Mouse (Mus musculus): Measurements from ENCODE around the gene Gm28269. TPM values are rescaled to one million over a fixed set of nuclear protein-coding genes. Genes with fewer than 3 reads are reported as not detected.

Gm28269 gene
- polyA plus RNA-seq (2014; fragmentation: Nextera tagmentation; extraction: Ambion mirVana), result not detected in 2 replicates

- DNase-seq (ENCODE audit: low spot score) (no peak), ATAC-seq (replicated peaks; ENCODE audit: low FRiP score, low TSS enrichment, low read depth) (no peak)
- H3K27me3 ChIP-seq (replicated peaks; ENCODE audit: control insufficient read depth, insufficient read depth, low read length), result no peaks in the 10 kb centered on the region
- no peaks in the 10 kb centered on the region for H3K4me1 ChIP-seq (replicated peaks; ENCODE audit: control insufficient read depth, insufficient read depth, low read length)
- H3K4me3 ChIP-seq (ENCODE audit: low read depth, low read length), result no peak within 1 kb of the TSS
- H3K4me2 ChIP-seq (ENCODE audit: low read length), result no peak within 1 kb of the TSS
- H3K27ac ChIP-seq (ENCODE audit: low read depth), result no peak within 1 kb of the TSS
- H3K9ac ChIP-seq (ENCODE audit: low read length), result no peak within 1 kb of the TSS
- no peaks in the 10 kb centered on the region for H3K36me3 ChIP-seq (ENCODE audit: control insufficient read depth, insufficient read depth, low read length)
- no peaks in the 10 kb centered on the region for H3K9me3 ChIP-seq (ENCODE audit: control insufficient read depth, low read length)
These were observed at the start of gene Gm28269 for GRCm38 (mm10) chrX:21744997-21745396. Gm28269 (minus strand) TSS chrX:21745097.

- H3K9ac ChIP-seq (ENCODE audit: low read length), result no peak overlapping the region
These were observed 28.0 kb downstream of the Gm28269 start for GRCm38 (mm10) chrX:21716885-21717284.

GRCm38 (mm10) chrX:21715293-21715692, 29.6 kb downstream of the Gm28269 start:
- no peak for DNase-seq (ENCODE audit: low spot score)
- WGBS, result 52% methylated on average over 5 of the region's 5 CpGs
- Histone ChIP-seq H3K27me3 (replicated peaks; ENCODE audit: control insufficient read depth, insufficient read depth, low read length) (no peaks in the 10 kb centered on the region), H3K9ac (ENCODE audit: low read length) (no peak overlapping the region), H3K4me3 (ENCODE audit: low read depth, low read length) (no peak overlapping the region), H3K4me2 (ENCODE audit: low read length) (no peak overlapping the region), H3K36me3 (ENCODE audit: control insufficient read depth, insufficient read depth, low read length) (no peaks in the 10 kb centered on the region), H3K27ac (ENCODE audit: low read depth) (no peak overlapping the region), H3K4me1 (replicated peaks; ENCODE audit: control insufficient read depth, insufficient read depth, low read length) (no peaks in the 10 kb centered on the region), H3K9me3 (ENCODE audit: control insufficient read depth, low read length) (no peaks in the 10 kb centered on the region)
- ATAC-seq (replicated peaks; ENCODE audit: low FRiP score, low TSS enrichment, low read depth), result no peak

More at GRCm38 (mm10) chrX:21716885-21717284, 28.0 kb downstream of the Gm28269 start:
- no peaks in the 10 kb centered on the region for H3K36me3 ChIP-seq (ENCODE audit: control insufficient read depth, insufficient read depth, low read length)
- no peak overlapping the region for H3K4me2 ChIP-seq (ENCODE audit: low read length)
- no peaks in the 10 kb centered on the region for H3K9me3 ChIP-seq (ENCODE audit: control insufficient read depth, low read length)
- no peaks in the 10 kb centered on the region for H3K27me3 ChIP-seq (replicated peaks; ENCODE audit: control insufficient read depth, insufficient read depth, low read length)
- ATAC-seq (replicated peaks; ENCODE audit: low FRiP score, low TSS enrichment, low read depth), result no peak
- no peak overlapping the region for H3K27ac ChIP-seq (ENCODE audit: low read depth)
- DNase-seq (ENCODE audit: low spot score), result no peak
- WGBS, result 88% methylated on average over 2 of the region's 2 CpGs
- no peak overlapping the region for H3K4me3 ChIP-seq (ENCODE audit: low read depth, low read length)
- H3K4me1 ChIP-seq (replicated peaks; ENCODE audit: control insufficient read depth, insufficient read depth, low read length), result no peaks in the 10 kb centered on the region

GRCm38 (mm10) chrX:21714829-21715228, 30.1 kb downstream of the Gm28269 start, which contains the start of gene Slc6a14:
Slc6a14 (plus strand) TSS chrX:21714896.
- Histone ChIP-seq H3K4me3 (ENCODE audit: low read depth, low read length) (no peak within 1 kb of the TSS), H3K27ac (ENCODE audit: low read depth) (no peak within 1 kb of the TSS), H3K36me3 (ENCODE audit: control insufficient read depth, insufficient read depth, low read length) (no peaks in the 10 kb centered on the region), H3K9me3 (ENCODE audit: control insufficient read depth, low read length) (no peaks in the 10 kb centered on the region), H3K4me1 (replicated peaks; ENCODE audit: control insufficient read depth, insufficient read depth, low read length) (no peaks in the 10 kb centered on the region), H3K9ac (ENCODE audit: low read length) (no peak within 1 kb of the TSS), H3K4me2 (ENCODE audit: low read length) (no peak within 1 kb of the TSS), H3K27me3 (replicated peaks; ENCODE audit: control insufficient read depth, insufficient read depth, low read length) (no peaks in the 10 kb centered on the region)
- ATAC-seq (replicated peaks; ENCODE audit: low FRiP score, low TSS enrichment, low read depth) (no peak), DNase-seq (ENCODE audit: low spot score) (peak; percentile 50)
- WGBS, result 63% methylated on average over 7 of the region's 7 CpGs

GRCm38 (mm10) chrX:21704470-21704869, 40.4 kb downstream of the Gm28269 start:
- no peaks in the 10 kb centered on the region for H3K36me3 ChIP-seq (ENCODE audit: control insufficient read depth, insufficient read depth, low read length)
- ATAC-seq (replicated peaks; ENCODE audit: low FRiP score, low TSS enrichment, low read depth), result no peak
- H3K9me3 ChIP-seq (ENCODE audit: control insufficient read depth, low read length), result no peaks in the 10 kb centered on the region
- no peak overlapping the region for H3K27ac ChIP-seq (ENCODE audit: low read depth)
- H3K27me3 ChIP-seq (replicated peaks; ENCODE audit: control insufficient read depth, insufficient read depth, low read length), result no peaks in the 10 kb centered on the region
- no peak overlapping the region for H3K4me3 ChIP-seq (ENCODE audit: low read depth, low read length)
- no peaks in the 10 kb centered on the region for H3K4me1 ChIP-seq (replicated peaks; ENCODE audit: control insufficient read depth, insufficient read depth, low read length)
- no peak overlapping the region for H3K4me2 ChIP-seq (ENCODE audit: low read length)
- DNase-seq (ENCODE audit: low spot score), result no peak
- WGBS, result 82% methylated on average over 1 of the region's 1 CpGs
- H3K9ac ChIP-seq (ENCODE audit: low read length), result no peak overlapping the region

- 81% methylated on average over 4 of the region's 4 CpGs for WGBS
- no peak overlapping the region for H3K27ac ChIP-seq (ENCODE audit: low read depth)
- ATAC-seq (replicated peaks; ENCODE audit: low FRiP score, low TSS enrichment, low read depth) (no peak), DNase-seq (ENCODE audit: low spot score) (no peak)
- no peaks in the 10 kb centered on the region for H3K36me3 ChIP-seq (ENCODE audit: control insufficient read depth, insufficient read depth, low read length)
- H3K4me2 ChIP-seq (ENCODE audit: low read length), result no peak overlapping the region
- H3K9me3 ChIP-seq (ENCODE audit: control insufficient read depth, low read length), result no peaks in the 10 kb centered on the region
- H3K4me1 ChIP-seq (replicated peaks; ENCODE audit: control insufficient read depth, insufficient read depth, low read length), result no peaks in the 10 kb centered on the region
- H3K9ac ChIP-seq (ENCODE audit: low read length), result no peak overlapping the region
- H3K4me3 ChIP-seq (ENCODE audit: low read depth, low read length), result no peak overlapping the region
- no peaks in the 10 kb centered on the region for H3K27me3 ChIP-seq (replicated peaks; ENCODE audit: control insufficient read depth, insufficient read depth, low read length)
These were observed 43.3 kb downstream of the Gm28269 start for GRCm38 (mm10) chrX:21701646-21702045.

- H3K9me3 ChIP-seq (ENCODE audit: control insufficient read depth, low read length), result no peaks in the 10 kb centered on the region
- WGBS, result 86% methylated on average over 3 of the region's 3 CpGs
- no peak overlapping the region for H3K9ac ChIP-seq (ENCODE audit: low read length)
- no peak overlapping the region for H3K4me3 ChIP-seq (ENCODE audit: low read depth, low read length)
- DNase-seq (ENCODE audit: low spot score) (no peak), ATAC-seq (replicated peaks; ENCODE audit: low FRiP score, low TSS enrichment, low read depth) (no peak)
- no peaks in the 10 kb centered on the region for H3K27me3 ChIP-seq (replicated peaks; ENCODE audit: control insufficient read depth, insufficient read depth, low read length)
- H3K36me3 ChIP-seq (ENCODE audit: control insufficient read depth, insufficient read depth, low read length), result no peaks in the 10 kb centered on the region
- H3K27ac ChIP-seq (ENCODE audit: low read depth), result no peak overlapping the region
- H3K4me1 ChIP-seq (replicated peaks; ENCODE audit: control insufficient read depth, insufficient read depth, low read length), result no peaks in the 10 kb centered on the region
- no peak overlapping the region for H3K4me2 ChIP-seq (ENCODE audit: low read length)
These were observed 49.2 kb downstream of the Gm28269 start for GRCm38 (mm10) chrX:21695687-21696086.

GRCm38 (mm10) chrX:21695220-21695619, 49.7 kb downstream of the Gm28269 start:
- 83% methylated on average over 6 of the region's 6 CpGs for WGBS
- no peak overlapping the region for H3K4me3 ChIP-seq (ENCODE audit: low read depth, low read length)
- no peak overlapping the region for H3K4me2 ChIP-seq (ENCODE audit: low read length)
- H3K27ac ChIP-seq (ENCODE audit: low read depth), result no peak overlapping the region
- no peaks in the 10 kb centered on the region for H3K27me3 ChIP-seq (replicated peaks; ENCODE audit: control insufficient read depth, insufficient read depth, low read length)
- no peaks in the 10 kb centered on the region for H3K4me1 ChIP-seq (replicated peaks; ENCODE audit: control insufficient read depth, insufficient read depth, low read length)
- DNase-seq (ENCODE audit: low spot score) (no peak), ATAC-seq (replicated peaks; ENCODE audit: low FRiP score, low TSS enrichment, low read depth) (no peak)
- no peaks in the 10 kb centered on the region for H3K36me3 ChIP-seq (ENCODE audit: control insufficient read depth, insufficient read depth, low read length)
- no peaks in the 10 kb centered on the region for H3K9me3 ChIP-seq (ENCODE audit: control insufficient read depth, low read length)
- no peak overlapping the region for H3K9ac ChIP-seq (ENCODE audit: low read length)
